Mouse (Mus musculus) heart, postnatal 36 days (tissue): Measurements from ENCODE around the gene 4930451I11Rik. TPM values are rescaled to one million over a fixed set of nuclear protein-coding genes. Genes with fewer than 3 reads are reported as not detected.

Experiments used
- DNase-seq, 2 experiments: peaks; one replicate each; pipeline ENCODE4 v3.0.0; 2021 to 2022
- intact Hi-C: fragments of 180-260 bp; cut with DNase I; formaldehyde crosslinking; loops from one replicate; pipeline ENCODE4 v1.15.1; 2025
- total RNA-seq, 2 experiments: library from RNA; stranded (reverse); gene quantifications; 2 replicates each; pipeline ENCODE4 v1.2.3; 2021

Gene 4930451I11Rik
- total RNA-seq, 2 experiments from 2014 or later: not detected

- no peak for DNase-seq
- intact Hi-C loops: no loop called here
Observed at GRCm38 (mm10) chr7:126786142-126786541, 45.3 kb downstream of the 4930451I11Rik start.

GRCm38 (mm10) chr7:126785056-126785455, 46.4 kb downstream of the 4930451I11Rik start:
- no peak for DNase-seq
- intact Hi-C loops: no loop called here

- intact Hi-C loops: loop anchor here (5.0 kb wide), 1 partner anchor 282 kb away; the partner anchor contains the start of gene Atxn2l
- DNase-seq: no peak
Observed at GRCm38 (mm10) chr7:126784469-126784868, 47.0 kb downstream of the 4930451I11Rik start.

GRCm38 (mm10) chr7:126782693-126783092, 48.7 kb downstream of the 4930451I11Rik start:
- DNase-seq: no peak
- intact Hi-C loops: loop anchor here (5.0 kb wide), 1 partner anchor 280 kb away; the partner anchor contains the start of gene Atxn2l

GRCm38 (mm10) chr7:126781661-126782370, 49.6 kb downstream of the 4930451I11Rik start:
- no peak for DNase-seq

GRCm38 (mm10) chr7:126780971-126781635, 50.3 kb downstream of the 4930451I11Rik start, which contains the start of gene Tbx6:
Gene Tbx6 (plus strand): TSS chr7:126781483.
- DNase-seq: peak in 1 of 2 experiments; percentile 34
- intact Hi-C loops: loop anchor here (1.0 to 5.0 kb wide), 2 partner anchors 11 to 279 kb away; partner anchors contain the start of genes Atxn2l and Ppp4c

More at GRCm38 (mm10) chr7:126781661-126782370, 49.6 kb downstream of the 4930451I11Rik start:
- intact Hi-C loops: loop anchor here (5.0 kb wide), 1 partner anchor 280 kb away; the partner anchor contains the start of gene Atxn2l

Other genes with a start within 250 kb of the 4930451I11Rik start
- under 1 TPM; 0.41 to 0.53 TPM for gene Apobr, start 246.7 kb downstream of the 4930451I11Rik start, total RNA-seq
- 10 to 100 TPM; 14.8 to 16.3 TPM for gene Cln3, start 245.8 kb downstream of the 4930451I11Rik start, total RNA-seq
- not detected for gene Il27, start 236.7 kb downstream of the 4930451I11Rik start, total RNA-seq
- gene Nupr1, start 200.8 kb downstream of the 4930451I11Rik start, total RNA-seq: 1 to 10 TPM; 7.2 to 9.9 TPM
- gene Sgf29, start 182.3 kb downstream of the 4930451I11Rik start, total RNA-seq: 10 to 100 TPM; 21.8 to 25.2 TPM
- 10 to 100 TPM; 30.3 to 43.0 TPM for gene Sult1a1, start 155.2 kb downstream of the 4930451I11Rik start, total RNA-seq
- gene Bola2, start 136.2 kb downstream of the 4930451I11Rik start, total RNA-seq: 10 to 100 TPM; 47.0 to 60.8 TPM
- gene Slx1b, start 135.9 kb downstream of the 4930451I11Rik start, total RNA-seq: 1 to 10 TPM; 4.4 to 5.9 TPM
- 1 to 10 TPM; 7.8 to 9.9 TPM for gene Coro1a, start 123.9 kb downstream of the 4930451I11Rik start, total RNA-seq
- 10 to 100 TPM; 61.0 to 62.2 TPM for gene Mapk3, start 72.0 kb downstream of the 4930451I11Rik start, total RNA-seq
- 1 to 10 TPM; 1.6 TPM for gene Gdpd3, start 65.3 kb downstream of the 4930451I11Rik start, total RNA-seq
- 100 to 1,000 TPM in 1 of 2 experiments, 10 to 100 TPM in 1; 91.4 to 110 TPM for gene Ypel3, start 54.7 kb downstream of the 4930451I11Rik start, total RNA-seq
- gene Tbx6, start 50.2 kb downstream of the 4930451I11Rik start, total RNA-seq: under 1 TPM; 0.24 to 0.44 TPM
- gene Ppp4c, start 39.1 kb downstream of the 4930451I11Rik start, total RNA-seq: 10 to 100 TPM; 36.1 to 36.5 TPM
- gene Fam57b, start 34.0 kb downstream of the 4930451I11Rik start, total RNA-seq: 1 to 10 TPM; 8.2 to 9.7 TPM
- not detected for gene Doc2a, start 15.8 kb upstream of the 4930451I11Rik start, total RNA-seq
- gene Hirip3, start 30.3 kb upstream of the 4930451I11Rik start, total RNA-seq: 1 to 10 TPM; 6.1 to 6.6 TPM
- gene Ino80e, start 30.7 kb upstream of the 4930451I11Rik start, total RNA-seq: 10 to 100 TPM; 21.2 to 21.8 TPM
- gene Taok2, start 53.1 kb upstream of the 4930451I11Rik start, total RNA-seq: 10 to 100 TPM; 39.5 to 43.2 TPM
- gene Tmem219, start 91.3 kb upstream of the 4930451I11Rik start, total RNA-seq: 10 to 100 TPM in 1 of 2 experiments, 1 to 10 TPM in 1; 9.5 to 11.5 TPM
- 1 to 10 TPM; 5.4 to 7.4 TPM for gene Kctd13, start 97.2 kb upstream of the 4930451I11Rik start, total RNA-seq
- not detected for gene Asphd1, start 117.9 kb upstream of the 4930451I11Rik start, total RNA-seq
- gene Sez6l2, start 118.9 kb upstream of the 4930451I11Rik start, total RNA-seq: 1 to 10 TPM; 6.4 to 10.0 TPM
- gene Cdipt, start 144.3 kb upstream of the 4930451I11Rik start, total RNA-seq: 10 to 100 TPM; 52.2 to 55.4 TPM
- gene Cdiptos, start 144.5 kb upstream of the 4930451I11Rik start, total RNA-seq: under 1 TPM; 0.31 to 0.65 TPM
- 10 to 100 TPM; 53.5 to 57.7 TPM for gene Mvp, start 183.0 kb upstream of the 4930451I11Rik start, total RNA-seq
- not detected for gene Pagr1b, start 184.8 kb upstream of the 4930451I11Rik start, total RNA-seq
- gene Pagr1a, start 185.7 kb upstream of the 4930451I11Rik start, total RNA-seq: 10 to 100 TPM in 1 of 2 experiments, not detected in 1; 11.8 TPM
- 10 to 100 TPM; 25.2 to 28.6 TPM for gene Gm42742, start 189.5 kb upstream of the 4930451I11Rik start, total RNA-seq
- gene Prrt2, start 189.6 kb upstream of the 4930451I11Rik start, total RNA-seq: 1 to 10 TPM in 1 of 2 experiments, under 1 TPM in 1; 0.57 to 1.2 TPM
- gene Maz, start 195.4 kb upstream of the 4930451I11Rik start, total RNA-seq: 10 to 100 TPM; 66.5 to 71.5 TPM
- 1 to 10 TPM; 1.0 to 2.6 TPM for gene Kif22, start 210.8 kb upstream of the 4930451I11Rik start, total RNA-seq